Mouse (Mus musculus) embryonic fibroblast, embryonic 13.5 days (primary cell): ENCODE measurements around the gene March4.

Experiments
- CTCF ChIP-seq: IDR thresholded peaks from 2 replicates; pipeline ENCODE4 v1.5.1; 2011; ENCODE audit warnings: mild to moderate bottlenecking, control low read depth, low read length, moderate library complexity, borderline replicate concordance; ENCODE audit not compliant: insufficient read depth
- POLR2A ChIP-seq: IDR thresholded peaks from 2 replicates; pipeline ENCODE4 v1.6.1; 2011; ENCODE audit warnings: low read depth, mild to moderate bottlenecking, control low read depth, low read length, moderate library complexity

DNA sequence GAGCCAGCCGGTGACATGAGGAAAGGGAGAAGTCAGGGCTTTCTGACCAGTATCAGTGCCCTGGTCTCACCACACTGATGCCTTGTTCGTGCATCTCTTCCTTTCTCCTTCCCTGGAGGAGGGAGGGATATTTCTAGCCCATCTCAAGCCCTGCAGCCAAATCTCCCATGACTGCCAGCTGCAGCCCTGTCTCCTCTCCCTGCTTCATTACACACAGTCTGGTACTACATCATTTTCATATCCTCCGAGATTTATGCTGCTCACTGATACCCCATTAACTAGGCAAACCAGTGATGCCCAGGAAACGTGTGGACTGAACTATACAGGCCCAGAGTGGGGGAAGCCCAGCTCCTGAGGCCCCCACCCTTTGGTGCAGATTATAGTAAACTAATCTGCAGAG is 80.8 kb downstream of the March4 start:
- TF ChIP-seq POLR2A, result no peak
- TF ChIP-seq CTCF, result no peak
